Mouse (Mus musculus) layer of hippocampus, postnatal 10 days (tissue): ENCODE measurements around the gene 4833427G06Rik. TPM values are rescaled to one million over a fixed set of nuclear protein-coding genes. Genes with fewer than 3 reads are reported as not detected.

Source experiments
- DNase-seq, 2 experiments: peaks; one replicate each; pipeline ENCODE4 v3.0.0; 2021; ENCODE audit warnings: low spot score in 2 of 2
- microRNA-seq, 2 experiments: library from miRNA; unstranded; fragments of <30 nt; microRNA quantifications; one replicate each; pipeline ENCODE4 v1.2.0; 2021
- total RNA-seq, 2 experiments: library from RNA; stranded (reverse); gene quantifications; 2 replicates each; pipeline ENCODE4 v1.2.3; 2021

Gene 4833427G06Rik
- total RNA-seq, 2 experiments from 2014 or later: 0.58 to 0.75 TPM

DNA sequence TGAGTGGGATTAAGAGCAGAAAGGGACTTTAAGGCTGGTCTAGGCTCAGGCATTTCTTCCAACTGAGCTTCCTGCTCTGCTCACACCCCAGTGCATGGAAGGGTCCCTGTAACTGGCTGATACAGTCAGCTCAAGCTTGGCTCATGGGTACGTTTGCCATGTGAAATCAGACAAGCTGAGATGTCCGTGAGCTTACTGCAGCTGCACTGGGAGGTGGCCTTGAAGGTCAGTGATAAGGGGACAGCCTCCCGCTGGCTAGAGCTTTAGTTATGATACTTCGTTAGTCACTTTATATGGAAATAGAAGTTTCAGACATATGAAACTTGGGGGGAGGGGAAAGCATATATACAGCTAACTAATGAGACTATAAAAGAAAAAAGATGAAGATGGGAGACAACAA, 31.1 kb downstream of the 4833427G06Rik start:
- no peak for DNase-seq

DNA sequence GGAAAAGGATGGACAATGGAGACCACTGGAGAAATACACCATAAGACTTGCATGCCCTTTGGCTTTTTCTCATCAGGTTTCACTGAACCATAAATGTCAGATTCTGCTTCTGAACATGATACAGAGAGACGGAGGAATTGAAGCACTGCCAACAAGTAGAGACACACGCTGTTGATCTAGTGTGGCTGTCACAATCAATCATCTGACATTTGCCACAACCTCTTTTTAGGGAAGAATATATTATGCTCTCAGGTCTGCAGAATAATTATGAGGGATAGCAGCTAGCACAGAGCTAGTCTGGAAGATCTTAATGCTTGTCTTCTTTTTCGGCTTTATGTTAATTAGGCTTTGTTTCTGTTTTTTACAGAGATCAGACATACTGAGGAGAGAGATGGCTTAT, 33.7 kb downstream of the 4833427G06Rik start:
- no peak for DNase-seq

DNA sequence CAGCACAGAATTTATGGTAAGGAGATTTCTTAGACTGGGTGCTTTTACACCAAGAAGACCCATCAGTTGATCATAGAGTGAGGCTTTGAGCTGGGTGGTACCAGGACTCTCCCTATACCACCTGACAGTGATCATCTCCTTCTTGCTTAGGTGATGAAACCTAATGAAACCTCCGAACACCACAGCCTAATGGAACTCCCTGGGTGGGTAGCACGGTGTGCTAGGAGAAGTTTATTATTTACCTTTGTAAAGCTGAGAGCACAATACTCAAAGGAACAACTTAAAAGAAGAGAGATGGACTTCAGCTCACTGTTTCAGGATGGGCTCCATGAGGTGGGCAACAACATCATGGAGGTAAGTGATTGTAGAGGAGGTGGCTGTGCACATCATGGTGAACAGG, 41.3 kb downstream of the 4833427G06Rik start, which contains the start of gene Btg4:
Gene Btg4 (plus strand): TSS at position 301 of the 400 bp plus-strand sequence.
- DNase-seq: no peak

DNA sequence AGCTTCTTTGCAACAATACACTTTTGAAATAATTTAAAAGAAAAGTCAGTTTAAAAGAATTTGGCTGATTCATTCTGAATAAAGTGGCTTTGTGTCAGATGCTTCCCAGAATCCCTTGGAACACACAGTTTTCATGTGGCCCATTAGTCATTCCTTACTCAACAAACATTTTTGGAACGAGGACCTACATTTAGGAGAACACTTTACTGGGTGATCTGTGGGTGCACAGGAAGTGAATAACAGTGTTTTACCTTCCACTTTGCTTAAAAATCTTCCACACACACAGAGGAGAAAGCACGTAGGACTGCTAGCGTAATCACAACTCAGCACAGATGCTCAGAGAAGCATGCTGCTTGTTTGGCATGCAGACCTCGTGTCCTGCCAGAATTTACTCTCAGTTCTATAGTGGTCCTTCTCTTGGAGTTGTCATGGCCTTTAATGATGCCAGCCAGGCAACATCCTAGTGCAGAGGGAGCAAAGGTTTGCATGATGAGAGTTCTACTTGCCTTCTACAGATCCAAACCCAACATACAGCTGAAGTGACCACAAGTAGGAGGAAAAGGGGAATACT, 42.8 kb downstream of the 4833427G06Rik start:
- no peak for DNase-seq

DNA sequence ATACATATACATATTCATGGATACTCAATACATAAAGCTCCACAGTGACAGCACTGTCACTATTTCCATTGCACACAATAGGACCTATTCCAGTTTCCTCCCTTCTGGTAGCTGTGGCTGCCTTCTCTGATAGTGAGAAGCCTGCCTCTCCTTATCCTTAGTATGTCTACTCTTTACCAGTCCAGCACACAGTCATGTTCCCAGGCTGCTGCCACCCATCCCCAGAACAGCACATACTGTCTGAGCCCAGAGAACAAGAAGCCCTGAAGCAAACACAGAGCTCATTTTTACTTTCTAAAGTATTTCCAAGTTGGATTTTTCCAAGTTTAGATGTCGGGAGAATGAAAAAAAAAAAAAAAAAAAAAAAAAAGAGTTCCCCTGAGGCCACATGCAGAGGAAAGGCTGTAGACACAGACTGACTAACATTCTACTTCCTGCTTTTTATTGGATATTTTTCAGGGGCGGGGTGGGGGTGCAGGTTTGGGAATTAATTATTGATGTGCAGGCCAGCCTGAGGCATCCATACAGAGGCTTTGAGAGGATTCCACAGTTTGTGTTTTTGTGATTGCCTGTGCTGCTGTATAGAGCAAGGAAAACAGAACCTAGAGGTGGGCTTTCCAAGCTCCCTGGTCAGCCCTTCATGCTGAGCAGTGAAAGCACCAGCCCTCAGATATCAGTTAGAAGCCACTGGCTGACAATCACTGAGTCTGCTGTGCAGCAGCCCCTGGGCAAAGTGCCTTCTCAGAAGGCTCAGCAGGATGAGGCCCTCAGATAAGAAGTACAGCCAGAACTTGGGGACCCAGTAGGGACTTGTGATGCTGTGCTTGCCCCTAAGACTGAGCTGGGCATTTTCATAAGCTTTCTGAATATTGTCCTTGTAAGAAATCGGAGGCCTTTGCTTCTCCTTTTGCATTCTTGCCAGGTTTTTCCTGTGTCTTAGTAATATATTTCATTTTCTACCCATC, 45.2 kb downstream of the 4833427G06Rik start:
- DNase-seq: no peak

DNA sequence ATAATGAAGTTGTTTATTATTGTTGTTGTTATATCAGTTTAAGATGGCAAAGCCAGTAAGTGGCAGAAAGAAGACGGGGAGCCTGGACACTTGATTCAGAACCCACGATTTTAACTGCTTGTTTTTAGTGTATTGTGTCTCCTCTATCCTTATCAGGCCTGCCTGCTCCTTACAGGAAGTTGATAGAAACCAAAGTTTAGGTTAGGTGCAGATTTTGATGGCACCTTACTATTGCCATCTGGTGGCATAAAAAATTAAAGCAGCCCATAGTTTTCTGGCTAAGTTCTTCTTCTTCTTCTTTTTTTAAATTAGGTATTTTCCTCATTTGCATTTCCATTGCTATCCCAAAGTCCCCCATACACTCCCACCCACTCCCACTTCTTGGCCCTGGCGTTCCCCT, 49.7 kb downstream of the 4833427G06Rik start:
- no peak for DNase-seq

DNA sequence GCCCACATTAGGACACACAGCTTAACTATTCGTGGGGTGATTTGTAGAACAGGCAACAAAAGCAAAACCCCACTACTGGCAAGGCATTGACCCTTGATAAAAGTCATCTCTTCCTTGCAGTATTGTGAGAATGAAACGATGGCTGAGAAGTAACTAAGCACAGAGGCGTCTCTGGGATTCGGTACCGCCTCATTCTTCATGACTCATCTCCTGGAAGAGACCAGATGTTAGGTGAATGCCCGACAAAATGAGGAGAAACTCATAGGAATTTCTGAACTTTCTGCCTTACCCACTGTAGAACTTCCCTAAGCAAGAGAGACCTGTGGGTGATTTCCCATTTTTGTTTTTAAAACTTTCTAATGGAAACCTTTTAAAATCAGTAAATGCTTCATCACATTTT, 59.7 kb downstream of the 4833427G06Rik start:
- DNase-seq: no peak

DNA sequence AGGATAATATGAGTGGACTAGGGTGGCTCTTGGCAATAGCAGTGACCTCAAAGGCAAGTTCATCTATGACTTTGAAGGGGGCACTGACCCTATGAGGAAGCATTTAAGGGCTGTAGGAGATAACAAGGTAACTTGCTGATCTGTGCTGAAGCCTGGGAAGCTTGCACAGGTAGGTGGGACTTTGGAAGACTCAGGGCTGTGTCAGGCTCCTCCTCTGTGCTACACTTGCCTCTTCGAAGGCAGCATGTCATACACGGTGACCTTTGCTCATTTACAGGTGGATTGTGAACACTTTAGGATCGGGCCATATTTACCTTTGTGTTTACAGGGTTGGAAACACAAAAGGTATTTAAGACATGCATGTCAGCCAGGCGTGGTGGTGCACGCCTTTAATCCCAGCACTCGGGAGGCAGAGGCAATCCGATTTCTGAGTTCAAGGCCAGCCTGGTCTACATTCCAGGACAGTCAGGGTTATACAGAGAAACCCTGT, 60.3 kb downstream of the 4833427G06Rik start:
- DNase-seq: no peak

DNA sequence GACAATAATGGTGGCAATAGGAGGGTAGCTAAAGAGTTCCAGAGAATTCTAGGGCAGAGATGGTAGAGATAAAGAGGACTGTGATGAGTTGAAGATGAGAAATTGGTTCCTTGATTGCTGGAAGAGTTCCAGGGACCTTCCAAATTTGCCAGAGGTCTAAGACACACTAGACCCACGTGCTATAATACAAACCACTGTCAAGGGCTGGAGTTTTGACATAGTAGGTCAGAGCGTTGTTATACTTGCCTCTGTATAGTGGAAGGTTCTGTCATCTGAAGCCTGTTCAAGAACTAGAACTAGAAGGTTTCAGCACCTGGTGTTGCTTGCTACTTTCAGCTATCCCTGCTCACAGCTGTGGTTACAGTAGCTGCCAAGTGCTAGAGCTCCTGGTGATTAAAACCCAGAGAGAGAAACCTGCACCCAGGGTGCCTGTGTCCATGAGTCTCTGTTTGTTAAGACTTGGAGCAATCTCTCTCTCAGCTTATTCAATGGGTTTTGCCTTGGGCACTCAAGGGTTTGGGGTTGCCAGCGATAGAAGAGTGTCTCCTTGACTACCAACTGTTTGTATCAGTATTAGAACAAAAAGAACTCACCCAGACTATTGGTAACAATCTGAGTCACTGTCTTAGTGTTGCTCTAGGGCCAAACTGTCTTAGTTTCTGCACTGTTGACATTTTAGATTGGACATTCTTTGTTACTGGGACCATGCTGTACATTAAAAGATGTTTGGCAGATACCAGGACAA, 68.9 kb downstream of the 4833427G06Rik start:
- DNase-seq: no peak

DNA sequence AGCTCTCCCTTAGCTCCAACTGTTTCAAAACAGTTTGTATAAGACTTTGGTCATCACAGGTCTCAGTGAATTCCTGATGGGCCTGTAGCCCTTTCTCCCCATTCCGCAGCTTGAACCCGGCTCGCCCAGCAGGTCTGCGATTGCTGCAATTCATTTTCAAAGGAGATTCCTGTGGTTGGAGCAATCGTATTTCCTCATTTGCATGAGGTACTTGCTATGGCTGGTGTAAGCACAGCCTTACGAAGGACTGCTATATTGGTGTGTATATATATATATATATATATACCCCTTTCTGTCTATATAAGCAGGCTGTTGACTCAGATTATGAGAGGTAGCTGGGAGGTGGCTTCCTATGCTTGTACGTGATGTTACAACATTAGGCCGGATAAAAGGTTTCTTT, 69.6 kb downstream of the 4833427G06Rik start:
- DNase-seq: no peak

DNA sequence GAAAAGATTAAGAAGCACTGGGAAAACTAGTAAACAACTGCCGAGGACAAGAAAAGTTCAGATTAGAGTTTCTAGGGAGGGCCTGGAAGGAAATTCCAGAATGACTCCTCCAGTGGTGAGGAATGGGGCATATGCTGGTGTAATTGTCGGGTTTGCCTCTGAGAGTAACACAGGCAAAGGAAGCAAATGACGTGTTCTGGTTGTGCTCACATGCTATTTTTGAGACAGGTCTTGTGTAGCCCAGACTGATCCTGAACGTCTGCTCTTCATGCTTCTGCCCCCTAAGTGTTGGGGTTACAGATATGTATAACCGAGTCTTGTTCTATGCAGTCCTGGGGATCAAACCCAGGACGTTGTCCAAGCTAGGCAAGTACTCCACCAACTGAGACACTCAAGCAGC, 70.3 kb downstream of the 4833427G06Rik start:
- DNase-seq: no peak

Small RNA genes within 50 kb of the gene (microRNA-seq; reads per million reads assigned to microRNA genes)
- 16.3 to 39.2 reads per million in 2 experiments for gene Mir34b
- 796 to 1,410 reads per million in 2 experiments for gene Mir34c

Other genes with a start within 250 kb of the 4833427G06Rik start
- 10 to 100 TPM; 39.5 to 39.8 TPM for gene Sik2, start 93.0 kb downstream of the 4833427G06Rik start, total RNA-seq
- not detected for gene Btg4, start 41.2 kb downstream of the 4833427G06Rik start, total RNA-seq
- 1 to 10 TPM; 6.3 to 7.9 TPM for gene Layn, start 25.0 kb downstream of the 4833427G06Rik start, total RNA-seq
- not detected for gene Gm32742, start 63.4 kb upstream of the 4833427G06Rik start, total RNA-seq
- gene Pou2af1, start 111.6 kb upstream of the 4833427G06Rik start, total RNA-seq: under 1 TPM in 1 of 2 experiments, not detected in 1; 0.14 TPM
- gene Colca2, start 176.5 kb upstream of the 4833427G06Rik start, total RNA-seq: 1 to 10 TPM in 1 of 2 experiments, under 1 TPM in 1; 0.96 to 1.5 TPM
- gene 1810046K07Rik, start 226.8 kb upstream of the 4833427G06Rik start, total RNA-seq: not detected